In genomic region chr15:86033191-86033841, GRCm38 (mm10) we compare ENCODE assay signal across 7 mouse cellular contexts. TPM values are rescaled to one million over a fixed set of nuclear protein-coding genes. Genes with fewer than 3 reads are reported as not detected.
DNase-seq lines count a peak whose midpoint lies in the region; ATAC-seq lines count a peak whose summit lies in the region.

Gene Celsr1, minus strand, starts transcription at chr15:86033777.

- peak; percentile 7 for ATAC-seq in CD4-positive, CD25-positive, alpha-beta regulatory T cell, adult 4 months
- ATAC-seq in forebrain, embryonic 13.5 days, result peak; percentile 25
- ATAC-seq in kidney, embryonic 14.5 days (ENCODE audit: low FRiP score, low TSS enrichment), result peak; percentile 11
- peak; percentile 53 for ATAC-seq in midbrain, embryonic 11.5 days (ENCODE audit: low FRiP score)

- peaks cover 53% of the 10 kb centered on the region for H3K4me1 ChIP-seq in forebrain, embryonic 13.5 days
- peaks cover 20% of the 10 kb centered on the region for H3K4me1 ChIP-seq in kidney, embryonic 14.5 days (ENCODE audit: control insufficient read depth, insufficient read depth, low read length)
- H3K4me1 ChIP-seq in midbrain, embryonic 11.5 days (ENCODE audit: control insufficient read depth, insufficient read depth, low read length), result peaks cover 16% of the 10 kb centered on the region

- peak within 1 kb of the TSS; percentile 86 for H3K27ac ChIP-seq in forebrain, embryonic 13.5 days
- H3K27ac ChIP-seq in kidney, embryonic 14.5 days (ENCODE audit: low read depth, low read length), result peak within 1 kb of the TSS; percentile 87
- peak within 1 kb of the TSS; percentile 48; the same call in 1 of the 2 replicates for H3K27ac ChIP-seq in midbrain, embryonic 11.5 days (ENCODE audit: low read depth, low read length)

- H3K27me3 ChIP-seq in forebrain, embryonic 13.5 days, result peaks cover 16% of the 10 kb centered on the region
- H3K27me3 ChIP-seq in kidney, embryonic 14.5 days (ENCODE audit: control insufficient read depth, insufficient read depth, low read length), result peaks cover 23% of the 10 kb centered on the region
- peaks cover 12% of the 10 kb centered on the region for H3K27me3 ChIP-seq in midbrain, embryonic 11.5 days (ENCODE audit: control insufficient read depth, insufficient read depth, low read length)

- H3K4me3 ChIP-seq in forebrain, embryonic 13.5 days, result peak within 1 kb of the TSS; percentile 74
- H3K4me3 ChIP-seq in kidney, embryonic 14.5 days (ENCODE audit: low read length), result peak within 1 kb of the TSS; percentile 66
- peak within 1 kb of the TSS; percentile 63 for H3K4me3 ChIP-seq in midbrain, embryonic 11.5 days (ENCODE audit: low read depth, low read length)

- H3K36me3 ChIP-seq in forebrain, embryonic 13.5 days (ENCODE audit: poor library complexity, severe bottlenecking), result peaks cover 42% of the 10 kb centered on the region
- peaks cover 12% of the 10 kb centered on the region; the same call in 1 of the 2 replicates for H3K36me3 ChIP-seq in kidney, embryonic 14.5 days (ENCODE audit: control insufficient read depth, insufficient read depth, low read length)
- peaks cover 23% of the 10 kb centered on the region for H3K36me3 ChIP-seq in midbrain, embryonic 11.5 days (ENCODE audit: control insufficient read depth, insufficient read depth, low read length)

- H3K9ac ChIP-seq in forebrain, embryonic 13.5 days, result peak within 1 kb of the TSS; percentile 80
- peak within 1 kb of the TSS; percentile 80 for H3K9ac ChIP-seq in kidney, embryonic 14.5 days (ENCODE audit: low read depth, low read length)
- H3K9ac ChIP-seq in midbrain, embryonic 11.5 days (ENCODE audit: low read length), result peak within 1 kb of the TSS; percentile 69

- under 1% methylated on average over 55 of the region's 80 CpGs for WGBS in forebrain, embryonic 13.5 days
- WGBS in kidney, embryonic 14.5 days, result under 1% methylated on average over 61 of the region's 80 CpGs
- under 1% methylated on average over 70 of the region's 80 CpGs for WGBS in midbrain, embryonic 11.5 days

- H3K9me3 ChIP-seq in forebrain, embryonic 13.5 days (replicated peaks), result peaks cover 24% of the 10 kb centered on the region
- peaks cover 16% of the 10 kb centered on the region; the same call in 1 of the 2 replicates for H3K9me3 ChIP-seq in kidney, embryonic 14.5 days (ENCODE audit: control insufficient read depth, low read length)
- H3K9me3 ChIP-seq in midbrain, embryonic 11.5 days (ENCODE audit: control insufficient read depth, low read length), result peaks cover 24% of the 10 kb centered on the region

- peak within 1 kb of the TSS; percentile 82 for H3K4me2 ChIP-seq in forebrain, embryonic 13.5 days
- peak within 1 kb of the TSS; percentile 87 for H3K4me2 ChIP-seq in kidney, embryonic 14.5 days (replicated peaks; ENCODE audit: low read depth, low read length)
- H3K4me2 ChIP-seq in midbrain, embryonic 11.5 days, result peak within 1 kb of the TSS; percentile 91

- DNase-seq in Muller cell, postnatal 12 days (ENCODE audit: inconsistent ontology term), result peak; percentile 64
- DNase-seq in midbrain, embryonic 11.5 days (ENCODE audit: low spot score, missing footprints), result peak; percentile 97
- DNase-seq in right cerebral cortex, adult 18-20 months, result no peak
- DNase-seq in cerebellum, adult 9-10 months, result no peak

RNA-seq across cellular contexts. Expression of gene Celsr1, which starts in this region (rescaled TPM):
- 1 to 10 TPM; 3.3 to 3.8 TPM for polyA plus RNA-seq in CD4-positive, CD25-positive, alpha-beta regulatory T cell, adult 4 months (2017; shearing (Covaris generic))
- polyA plus RNA-seq in forebrain, embryonic 13.5 days (2015; fragmentation: Nextera tagmentation; extraction: Ambion mirVana), result 6.6 and 7.1 TPM in 2 replicates
- polyA plus RNA-seq in kidney, embryonic 14.5 days (2014; fragmentation: Nextera tagmentation; extraction: Ambion mirVana), result 6.8 and 8.8 TPM in 2 replicates
- 4.1 and 4.9 TPM in 2 replicates for polyA plus RNA-seq in midbrain, embryonic 11.5 days (2014; fragmentation: Nextera tagmentation; extraction: Ambion mirVana)

Comparison
In these comparisons a context has a peak if more than half of its experiments do, and no peak if none do; other contexts are left out.
1. DNase-seq: peak in Muller cell, postnatal 12 days (single experiment) and midbrain, embryonic 11.5 days (single experiment); none in right cerebral cortex, adult 18-20 months (single experiment) and cerebellum, adult 9-10 months (single experiment).
2. Peak in every context shown above with its lines, with median percentiles within 50 percentile points of each other: ATAC-seq, H3K27ac ChIP-seq, H3K4me2 ChIP-seq, H3K4me3 ChIP-seq and H3K9ac ChIP-seq.